8 mouse cellular contexts compared by ENCODE assay signal in the genomic region with DNA sequence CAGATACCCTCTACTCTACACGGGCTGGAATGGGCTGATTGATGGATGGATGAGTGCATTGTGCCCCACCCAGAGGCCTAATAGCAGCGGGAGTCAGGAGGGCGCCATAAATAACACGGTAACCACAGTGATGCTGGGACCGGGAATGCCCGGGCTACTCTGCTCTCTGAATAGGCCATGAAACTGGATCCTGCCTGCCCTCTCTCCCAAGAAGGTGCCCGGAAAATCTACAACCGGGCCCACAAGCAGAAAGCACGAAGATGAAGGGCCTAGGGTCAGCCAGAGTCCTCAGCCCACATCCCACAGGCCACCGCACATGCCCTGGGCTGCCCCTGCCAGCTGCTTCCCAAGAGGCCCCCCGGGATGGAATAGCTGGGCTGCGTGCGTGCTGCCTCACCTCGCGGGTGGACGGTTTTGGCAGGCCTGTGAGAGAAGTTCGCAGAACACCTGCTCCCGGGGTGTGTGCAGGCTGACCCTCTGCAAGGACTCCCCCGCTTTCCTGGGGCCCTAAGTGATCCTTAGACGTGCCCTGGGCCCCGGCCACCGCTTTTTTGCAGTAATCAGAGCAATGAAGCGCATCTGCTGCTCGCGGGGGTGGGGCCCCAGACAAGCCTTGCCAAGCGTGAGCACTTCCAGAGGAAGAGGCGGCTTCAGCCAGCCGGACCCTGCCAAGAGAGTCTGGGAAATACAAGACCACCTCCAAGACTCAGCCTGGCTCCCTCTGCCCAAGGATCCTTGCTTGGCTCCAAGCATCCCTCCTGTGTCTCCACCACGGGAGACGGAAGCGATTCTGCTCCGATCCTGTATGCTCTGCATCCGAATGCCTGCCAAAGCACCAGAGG.
A peak's percentile ranks its signal among the peaks of the same experiment; 100 is the strongest.
DNase-seq lines count a peak whose midpoint lies in the region; ATAC-seq and TF ChIP-seq lines count a peak whose summit lies in the region.

No protein-coding gene starts in this region.

- DNase-seq in layer of hippocampus, adult 2 months (ENCODE audit: low spot score in 2 of 2), result no peak
- DNase-seq in layer of hippocampus, adult 8-10 months (ENCODE audit: low spot score in 2 of 2), result no peak
- DNase-seq in embryo, embryonic 11 days, result peak; percentile 71
- no peak for DNase-seq in heart, postnatal 0 days (ENCODE audit: low spot score)
- DNase-seq in midbrain, embryonic 14.5 days, result peak; percentile 41
- DNase-seq in left cerebral cortex, adult 11 months (ENCODE audit: low spot score), result no peak
- DNase-seq in layer of hippocampus, adult 11-12 months (ENCODE audit: low spot score), result no peak

- H3K27me3 ChIP-seq in heart, postnatal 0 days (ENCODE audit: control insufficient read depth, insufficient read depth, low read length), result peaks cover 26% of the 10 kb centered on the region
- H3K27me3 ChIP-seq in midbrain, embryonic 14.5 days (ENCODE audit: control insufficient read depth, insufficient read depth, low read length), result no peaks in the 10 kb centered on the region

- H3K4me2 ChIP-seq in heart, postnatal 0 days (ENCODE audit: low read depth, low read length), result peak overlapping the region; percentile 21; the same call in 1 of the 2 replicates
- H3K4me2 ChIP-seq in midbrain, embryonic 14.5 days (ENCODE audit: low read length), result peak overlapping the region; percentile 37

- peak overlapping the region; percentile 27; the same call in 1 of the 2 replicates for H3K4me3 ChIP-seq in layer of hippocampus, adult 2 months
- H3K4me3 ChIP-seq in heart, postnatal 0 days (ENCODE audit: low read depth, low read length), result no peak overlapping the region
- H3K4me3 ChIP-seq in midbrain, embryonic 14.5 days (replicated peaks; ENCODE audit: low read depth, low read length), result no peak overlapping the region

- H3K9me3 ChIP-seq in heart, postnatal 0 days (replicated peaks; ENCODE audit: control insufficient read depth, low read length), result no peaks in the 10 kb centered on the region
- no peaks in the 10 kb centered on the region for H3K9me3 ChIP-seq in midbrain, embryonic 14.5 days (ENCODE audit: control insufficient read depth, low read length)

- H3K4me1 ChIP-seq in heart, postnatal 0 days (ENCODE audit: control insufficient read depth, insufficient read depth), result no peaks in the 10 kb centered on the region
- peaks cover 9% of the 10 kb centered on the region; the same call in 1 of the 2 replicates for H3K4me1 ChIP-seq in midbrain, embryonic 14.5 days (ENCODE audit: control insufficient read depth, insufficient read depth, low read length)

- no peak for TF ChIP-seq EP300 in heart, postnatal 0 days (IDR thresholded peaks at IDR 0.05; ENCODE audit: low read depth)

- no peak overlapping the region for H3K27ac ChIP-seq in layer of hippocampus, adult 2 months
- H3K27ac ChIP-seq in heart, postnatal 0 days (ENCODE audit: low read depth), result no peak overlapping the region
- H3K27ac ChIP-seq in midbrain, embryonic 14.5 days (replicated peaks; ENCODE audit: low read depth, low read length), result no peak overlapping the region

- H3K9ac ChIP-seq in heart, postnatal 0 days (replicated peaks; ENCODE audit: low read depth, low read length), result no peak overlapping the region
- no peak overlapping the region for H3K9ac ChIP-seq in midbrain, embryonic 14.5 days (replicated peaks; ENCODE audit: low read length)

- 20% methylated on average over 33 of the region's 33 CpGs for WGBS in heart, postnatal 0 days
- WGBS in midbrain, embryonic 14.5 days, result 14% methylated on average over 33 of the region's 33 CpGs

- no peak for TF ChIP-seq CTCF in layer of hippocampus, adult 2 months (conservative IDR thresholded peaks at IDR 0.05)
- no peak for TF ChIP-seq CTCF in heart, postnatal 0 days (IDR thresholded peaks at IDR 0.05; ENCODE audit: low read depth)

- no peaks in the 10 kb centered on the region for H3K36me3 ChIP-seq in heart, postnatal 0 days (replicated peaks; ENCODE audit: control insufficient read depth, insufficient read depth, low read length)
- H3K36me3 ChIP-seq in midbrain, embryonic 14.5 days (ENCODE audit: control insufficient read depth, insufficient read depth, low read length), result no peaks in the 10 kb centered on the region

- no peak for ATAC-seq in heart, postnatal 0 days (ENCODE audit: insufficient read depth, low read depth)
- ATAC-seq in midbrain, embryonic 14.5 days (ENCODE audit: low FRiP score, low TSS enrichment), result no peak
- ATAC-seq in erythroid progenitor cell, adult 5-6 weeks (replicated peaks; ENCODE audit: low FRiP score, poor library complexity, severe bottlenecking), result no peak

Comparison
In these comparisons a context has a peak if more than half of its experiments do, and no peak if none do; other contexts are left out.
1. DNase-seq: peak in embryo, embryonic 11 days (single experiment) and midbrain, embryonic 14.5 days (single experiment); none in layer of hippocampus, adult 2 months (0 of 2), layer of hippocampus, adult 8-10 months (0 of 2), heart, postnatal 0 days (single experiment), left cerebral cortex, adult 11 months (single experiment) and layer of hippocampus, adult 11-12 months (single experiment).